Mouse (Mus musculus): ENCODE results near the gene Fam117a. TPM values are rescaled to one million over a fixed set of nuclear protein-coding genes. Genes with fewer than 3 reads are reported as not detected.

Gene Fam117a
- polyA plus RNA-seq, 1 experiment from 2014 or later = 2.2 TPM

GRCm38 (mm10) chr11:95379552-95379951 is 42.7 kb downstream of the Fam117a start:
- Histone ChIP-seq H3K27ac (ENCODE audit: low read length) (no peak overlapping the region), H3K4me2 (ENCODE audit: low read length) (no peak overlapping the region), H3K9ac (ENCODE audit: low read depth, low read length) (no peak overlapping the region), H3K36me3 (ENCODE audit: control insufficient read depth, insufficient read depth, low read length) (no peaks in the 10 kb centered on the region), H3K9me3 (replicated peaks; ENCODE audit: control insufficient read depth, low read length, poor library complexity, severe bottlenecking) (no peaks in the 10 kb centered on the region), H3K4me1 (ENCODE audit: control insufficient read depth, insufficient read depth, low read length) (0 out of 2 replicates have a peak, but pooled peaks cover 2% of the 10 kb centered on the region), H3K27me3 (ENCODE audit: control insufficient read depth, insufficient read depth, low read depth, low read length) (no peaks in the 10 kb centered on the region), H3K4me3 (ENCODE audit: low read depth, low read length) (no peak overlapping the region)
- 81% methylated on average over 5 of the region's 5 CpGs for WGBS
- no peak for ATAC-seq

- H3K4me3 ChIP-seq (ENCODE audit: low read depth, low read length) = no peak overlapping the region
- no peak overlapping the region for H3K9ac ChIP-seq (ENCODE audit: low read depth, low read length)
- H3K27ac ChIP-seq (ENCODE audit: low read length) = no peak overlapping the region
- ATAC-seq = no peak
- H3K36me3 ChIP-seq (ENCODE audit: control insufficient read depth, insufficient read depth, low read length) = no peaks in the 10 kb centered on the region
- WGBS = 96% methylated on average over 7 of the region's 7 CpGs
- no peaks in the 10 kb centered on the region for H3K9me3 ChIP-seq (replicated peaks; ENCODE audit: control insufficient read depth, low read length, poor library complexity, severe bottlenecking)
- H3K4me2 ChIP-seq (ENCODE audit: low read length) = no peak overlapping the region
- peaks cover 6% of the 10 kb centered on the region for H3K4me1 ChIP-seq (ENCODE audit: control insufficient read depth, insufficient read depth, low read length)
- H3K27me3 ChIP-seq (ENCODE audit: control insufficient read depth, insufficient read depth, low read depth, low read length) = no peaks in the 10 kb centered on the region
Observed at GRCm38 (mm10) chr11:95380711-95381110, 43.9 kb downstream of the Fam117a start.

- H3K9me3 ChIP-seq (replicated peaks; ENCODE audit: control insufficient read depth, low read length, poor library complexity, severe bottlenecking) = no peaks in the 10 kb centered on the region
- no peak overlapping the region for H3K27ac ChIP-seq (ENCODE audit: low read length)
- ATAC-seq = no peak
- no peak overlapping the region for H3K4me3 ChIP-seq (ENCODE audit: low read depth, low read length)
- H3K4me2 ChIP-seq (ENCODE audit: low read length) = no peak overlapping the region
- WGBS = 100% methylated on average over 1 of the region's 1 CpGs
- H3K36me3 ChIP-seq (ENCODE audit: control insufficient read depth, insufficient read depth, low read length) = no peaks in the 10 kb centered on the region
- H3K4me1 ChIP-seq (ENCODE audit: control insufficient read depth, insufficient read depth, low read length) = peaks cover 11% of the 10 kb centered on the region
- no peak overlapping the region for H3K9ac ChIP-seq (ENCODE audit: low read depth, low read length)
- no peaks in the 10 kb centered on the region for H3K27me3 ChIP-seq (ENCODE audit: control insufficient read depth, insufficient read depth, low read depth, low read length)
Observed at GRCm38 (mm10) chr11:95381146-95381545, 44.3 kb downstream of the Fam117a start.

GRCm38 (mm10) chr11:95383331-95383986 is 46.6 kb downstream of the Fam117a start:
- no peak for ATAC-seq
- Histone ChIP-seq H3K9ac (ENCODE audit: low read depth, low read length) (no peak overlapping the region), H3K4me3 (ENCODE audit: low read depth, low read length) (no peak overlapping the region), H3K9me3 (replicated peaks; ENCODE audit: control insufficient read depth, low read length, poor library complexity, severe bottlenecking) (no peaks in the 10 kb centered on the region), H3K4me1 (ENCODE audit: control insufficient read depth, insufficient read depth, low read length) (peaks cover 17% of the 10 kb centered on the region), H3K27me3 (ENCODE audit: control insufficient read depth, insufficient read depth, low read depth, low read length) (no peaks in the 10 kb centered on the region), H3K36me3 (ENCODE audit: control insufficient read depth, insufficient read depth, low read length) (peaks cover 10% of the 10 kb centered on the region), H3K27ac (ENCODE audit: low read length) (no peak overlapping the region), H3K4me2 (ENCODE audit: low read length) (no peak overlapping the region)
- 84% methylated on average over 5 of the region's 5 CpGs for WGBS

GRCm38 (mm10) chr11:95384004-95384318 is 47.1 kb downstream of the Fam117a start:
- no peaks in the 10 kb centered on the region for H3K27me3 ChIP-seq (ENCODE audit: control insufficient read depth, insufficient read depth, low read depth, low read length)
- H3K9ac ChIP-seq (ENCODE audit: low read depth, low read length) = peak overlapping the region; percentile 50; the same call in 1 of the 2 replicates
- peaks cover 17% of the 10 kb centered on the region for H3K4me1 ChIP-seq (ENCODE audit: control insufficient read depth, insufficient read depth, low read length)
- peak overlapping the region; percentile 80 for H3K4me3 ChIP-seq (ENCODE audit: low read depth, low read length)
- H3K36me3 ChIP-seq (ENCODE audit: control insufficient read depth, insufficient read depth, low read length) = peaks cover 10% of the 10 kb centered on the region
- H3K9me3 ChIP-seq (replicated peaks; ENCODE audit: control insufficient read depth, low read length, poor library complexity, severe bottlenecking) = no peaks in the 10 kb centered on the region
- WGBS = 40% methylated on average over 9 of the region's 9 CpGs
- ATAC-seq = no peak
- H3K27ac ChIP-seq (ENCODE audit: low read length) = peak overlapping the region; percentile 43; the same call in 1 of the 2 replicates
- peak overlapping the region; percentile 49 for H3K4me2 ChIP-seq (ENCODE audit: low read length)

- H3K4me1 ChIP-seq (ENCODE audit: control insufficient read depth, insufficient read depth, low read length) = peaks cover 17% of the 10 kb centered on the region
- H3K4me2 ChIP-seq (ENCODE audit: low read length) = peak within 1 kb of the TSS; percentile 75
- under 1% methylated on average over 42 of the region's 42 CpGs for WGBS
- peak within 1 kb of the TSS; percentile 88 for H3K27ac ChIP-seq (ENCODE audit: low read length)
- H3K4me3 ChIP-seq (ENCODE audit: low read depth, low read length) = peak within 1 kb of the TSS; percentile 80
- peaks cover 13% of the 10 kb centered on the region for H3K36me3 ChIP-seq (ENCODE audit: control insufficient read depth, insufficient read depth, low read length)
- H3K27me3 ChIP-seq (ENCODE audit: control insufficient read depth, insufficient read depth, low read depth, low read length) = no peaks in the 10 kb centered on the region
- H3K9me3 ChIP-seq (replicated peaks; ENCODE audit: control insufficient read depth, low read length, poor library complexity, severe bottlenecking) = no peaks in the 10 kb centered on the region
- ATAC-seq = peak; percentile 94
- peak within 1 kb of the TSS; percentile 84 for H3K9ac ChIP-seq (ENCODE audit: low read depth, low read length)
Observed at GRCm38 (mm10) chr11:95384319-95384972, 47.6 kb downstream of the Fam117a start, which contains the start of gene Slc35b1. Gene Slc35b1, plus strand, starts transcription at chr11:95384692.

- no peaks in the 10 kb centered on the region for H3K27me3 ChIP-seq (ENCODE audit: control insufficient read depth, insufficient read depth, low read depth, low read length)
- H3K36me3 ChIP-seq (ENCODE audit: control insufficient read depth, insufficient read depth, low read length) = peaks cover 13% of the 10 kb centered on the region
- WGBS = under 1% methylated on average over 14 of the region's 14 CpGs
- peak overlapping the region; percentile 88 for H3K27ac ChIP-seq (ENCODE audit: low read length)
- H3K4me2 ChIP-seq (ENCODE audit: low read length) = peak overlapping the region; percentile 75
- H3K9ac ChIP-seq (ENCODE audit: low read depth, low read length) = peak overlapping the region; percentile 84
- ATAC-seq = peak; percentile 54
- peaks cover 17% of the 10 kb centered on the region for H3K4me1 ChIP-seq (ENCODE audit: control insufficient read depth, insufficient read depth, low read length)
- H3K9me3 ChIP-seq (replicated peaks; ENCODE audit: control insufficient read depth, low read length, poor library complexity, severe bottlenecking) = no peaks in the 10 kb centered on the region
- peak overlapping the region; percentile 80 for H3K4me3 ChIP-seq (ENCODE audit: low read depth, low read length)
Observed at GRCm38 (mm10) chr11:95384973-95385320, 48.1 kb downstream of the Fam117a start.

GRCm38 (mm10) chr11:95387354-95387753 is 50.5 kb downstream of the Fam117a start:
- Histone ChIP-seq H3K4me3 (ENCODE audit: low read depth, low read length) (no peak overlapping the region), H3K9ac (ENCODE audit: low read depth, low read length) (no peak overlapping the region), H3K4me1 (ENCODE audit: control insufficient read depth, insufficient read depth, low read length) (peaks cover 17% of the 10 kb centered on the region), H3K27ac (ENCODE audit: low read length) (no peak overlapping the region), H3K36me3 (ENCODE audit: control insufficient read depth, insufficient read depth, low read length) (peaks cover 26% of the 10 kb centered on the region), H3K9me3 (replicated peaks; ENCODE audit: control insufficient read depth, low read length, poor library complexity, severe bottlenecking) (no peaks in the 10 kb centered on the region), H3K27me3 (ENCODE audit: control insufficient read depth, insufficient read depth, low read depth, low read length) (no peaks in the 10 kb centered on the region), H3K4me2 (ENCODE audit: low read length) (no peak overlapping the region)
- WGBS = 93% methylated on average over 7 of the region's 7 CpGs
- no peak for ATAC-seq

- no peak overlapping the region for H3K9ac ChIP-seq (ENCODE audit: low read depth, low read length)
- no peaks in the 10 kb centered on the region for H3K27me3 ChIP-seq (ENCODE audit: control insufficient read depth, insufficient read depth, low read depth, low read length)
- H3K36me3 ChIP-seq (ENCODE audit: control insufficient read depth, insufficient read depth, low read length) = peaks cover 26% of the 10 kb centered on the region
- no peak overlapping the region for H3K27ac ChIP-seq (ENCODE audit: low read length)
- no peaks in the 10 kb centered on the region for H3K9me3 ChIP-seq (replicated peaks; ENCODE audit: control insufficient read depth, low read length, poor library complexity, severe bottlenecking)
- ATAC-seq = no peak
- 72% methylated on average over 3 of the region's 3 CpGs for WGBS
- peaks cover 21% of the 10 kb centered on the region for H3K4me1 ChIP-seq (ENCODE audit: control insufficient read depth, insufficient read depth, low read length)
- no peak overlapping the region for H3K4me2 ChIP-seq (ENCODE audit: low read length)
- no peak overlapping the region for H3K4me3 ChIP-seq (ENCODE audit: low read depth, low read length)
Observed at GRCm38 (mm10) chr11:95389006-95389405, 52.2 kb downstream of the Fam117a start.
